8 mouse cellular contexts compared by ENCODE assay signal in the genomic region with DNA sequence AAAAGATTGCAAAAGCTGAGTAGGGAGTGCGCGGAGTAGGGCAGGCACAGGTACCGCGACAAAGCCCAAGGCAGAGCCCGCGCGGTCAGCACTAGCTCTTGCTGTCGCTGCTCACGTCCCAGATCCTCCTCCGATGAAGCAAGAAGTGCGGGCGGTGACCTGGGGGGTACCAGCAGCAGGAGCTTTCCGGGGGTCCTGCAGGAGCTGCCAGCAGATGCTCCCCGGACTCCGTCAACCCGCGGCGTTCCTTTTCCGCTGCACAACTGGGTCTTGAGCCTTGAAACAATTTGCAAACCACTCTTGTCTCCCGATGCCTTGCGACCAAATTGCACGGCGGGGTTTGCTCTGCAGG. TPM values are rescaled to one million over a fixed set of nuclear protein-coding genes. Genes with fewer than 3 reads are reported as not detected.
DNase-seq lines count a peak whose midpoint lies in the region; ATAC-seq and TF ChIP-seq lines count a peak whose summit lies in the region.

No protein-coding gene starts in this region.

- TF ChIP-seq POLR2A in CH12.LX (IDR thresholded peaks at IDR 0.05; ENCODE audit: low read depth, low read length): no peak

- in situ Hi-C loops in CH12.LX (cut with MboI; ENCODE audit: low pct_ligation_motif_present, low pct_unique_long_range_greater_than_20kb, low sequenced_read_pairs): loop anchor here (5.0 to 10.0 kb wide), 5 partner anchors 191 to 716 kb away; no protein-coding TSS in a partner anchor

- H3K4me2 ChIP-seq in CH12.LX (ENCODE audit: insufficient read depth, low read depth, poor library complexity, severe bottlenecking): peak overlapping the region; percentile 76
- H3K4me2 ChIP-seq in embryonic facial prominence, embryonic 15.5 days (replicated peaks): peak overlapping the region; percentile 77
- H3K4me2 ChIP-seq in liver, embryonic 14.5 days (ENCODE audit: low read depth): peak overlapping the region; percentile 81
- H3K4me2 ChIP-seq in neural tube, embryonic 15.5 days: peak overlapping the region; percentile 67

- H3K36me3 ChIP-seq in CH12.LX (replicated peaks in 1 of 2; ENCODE audit: control insufficient read depth in 1 of 2, insufficient read depth in 1 of 2, low read length in 1 of 2): no peaks in the 10 kb centered on the region
- no peaks in the 10 kb centered on the region for H3K36me3 ChIP-seq in embryonic facial prominence, embryonic 15.5 days
- no peaks in the 10 kb centered on the region for H3K36me3 ChIP-seq in hindbrain, embryonic 10.5 days
- H3K36me3 ChIP-seq in liver, embryonic 14.5 days (replicated peaks; ENCODE audit: control insufficient read depth, insufficient read depth, low read depth): no peaks in the 10 kb centered on the region
- H3K36me3 ChIP-seq in neural tube, embryonic 15.5 days: no peaks in the 10 kb centered on the region

- no peaks in the 10 kb centered on the region for H3K27me3 ChIP-seq in CH12.LX (replicated peaks)
- no peaks in the 10 kb centered on the region for H3K27me3 ChIP-seq in embryonic facial prominence, embryonic 15.5 days
- H3K27me3 ChIP-seq in hindbrain, embryonic 10.5 days (ENCODE audit: insufficient read depth, poor library complexity, severe bottlenecking): no peaks in the 10 kb centered on the region
- H3K27me3 ChIP-seq in liver, embryonic 14.5 days (ENCODE audit: control insufficient read depth, insufficient read depth, low read length): peaks cover 31% of the 10 kb centered on the region
- H3K27me3 ChIP-seq in neural tube, embryonic 15.5 days (replicated peaks): no peaks in the 10 kb centered on the region

- peak overlapping the region; percentile 70 for H3K27ac ChIP-seq in CH12.LX (ENCODE audit: insufficient read depth, low read depth)
- peak overlapping the region; percentile 97 for H3K27ac ChIP-seq in embryonic facial prominence, embryonic 15.5 days (replicated peaks)
- peak overlapping the region; percentile 97 for H3K27ac ChIP-seq in hindbrain, embryonic 10.5 days
- no peak overlapping the region for H3K27ac ChIP-seq in liver, embryonic 14.5 days
- peak overlapping the region; percentile 97 for H3K27ac ChIP-seq in neural tube, embryonic 15.5 days (replicated peaks)

- H3K79me2 ChIP-seq in CH12.LX (replicated peaks; ENCODE audit: control insufficient read depth, extremely low read depth, insufficient read depth, poor library complexity, severe bottlenecking): peaks cover 4% of the 10 kb centered on the region; the same call in 1 of the 2 replicates

- H3K4me1 ChIP-seq in CH12.LX (ENCODE audit: control insufficient read depth in 1 of 2, insufficient read depth in 2 of 2): peaks cover 17 to 42% of the 10 kb centered on the region in 2 experiments
- H3K4me1 ChIP-seq in embryonic facial prominence, embryonic 15.5 days: peaks cover 20% of the 10 kb centered on the region
- H3K4me1 ChIP-seq in hindbrain, embryonic 10.5 days (replicated peaks): peaks cover 35% of the 10 kb centered on the region
- peaks cover 0 to 8% of the 10 kb centered on the region in 2 experiments; a peak in 1 of 4 replicates for H3K4me1 ChIP-seq in liver, embryonic 14.5 days (replicated peaks; ENCODE audit: control insufficient read depth in 2 of 2, insufficient read depth in 2 of 2, low read length in 1 of 2)
- H3K4me1 ChIP-seq in neural tube, embryonic 15.5 days: peaks cover 15% of the 10 kb centered on the region

- DNase-seq in cerebellum, postnatal 36 days: peak; percentile 16 to 25
- no peak for DNase-seq in cerebellum, adult 9-10 months
- DNase-seq in CH12.LX (ENCODE audit: extremely low read depth): no peak
- DNase-seq in hindbrain, embryonic 10.5 days (ENCODE audit: low spot score): peak; percentile 74
- no peak for DNase-seq in liver, embryonic 14.5 days (ENCODE audit: low read depth in 3 of 3, low spot score in 3 of 3)
- DNase-seq in thymus, postnatal 36 days: peak; percentile 76 to 80

- TF ChIP-seq CTCF in CH12.LX (conservative IDR thresholded peaks at IDR 0.05 in 1 of 2, IDR thresholded peaks at IDR 0.05 in 1 of 2; ENCODE audit: low read depth in 2 of 2, low read length in 2 of 2): no peak
- no peak for TF ChIP-seq CTCF in liver, embryonic 14.5 days (IDR thresholded peaks at IDR 0.05; ENCODE audit: low read depth)

- peak overlapping the region; percentile 67 to 81 (median 74) for H3K4me3 ChIP-seq in CH12.LX (replicated peaks in 1 of 3; ENCODE audit: low read depth in 2 of 3, low read length in 2 of 3, poor library complexity in 1 of 3)
- peak overlapping the region; percentile 84 for H3K4me3 ChIP-seq in embryonic facial prominence, embryonic 15.5 days (replicated peaks)
- H3K4me3 ChIP-seq in hindbrain, embryonic 10.5 days: peak overlapping the region; percentile 82
- H3K4me3 ChIP-seq in liver, embryonic 14.5 days (ENCODE audit: insufficient read depth in 1 of 2, low read depth in 2 of 2, low read length in 2 of 2): peak overlapping the region; percentile 57 to 66
- peak overlapping the region; percentile 87 for H3K4me3 ChIP-seq in neural tube, embryonic 15.5 days (replicated peaks)

- no peak for TF ChIP-seq EP300 in CH12.LX (IDR thresholded peaks at IDR 0.05; ENCODE audit: low read length)
- TF ChIP-seq EP300 in liver, embryonic 14.5 days (IDR thresholded peaks at IDR 0.05; ENCODE audit: low read depth): no peak

- dilution Hi-C loops in CH12.LX (cut with MboI; ENCODE audit: extremely low pct_ligation_motif_present, extremely low pct_unique_long_range_greater_than_20kb, low sequenced_read_pairs): no loop called here

- ATAC-seq in embryonic facial prominence, embryonic 15.5 days (ENCODE audit: insufficient number of reproducible peaks, low FRiP score, low TSS enrichment, low read depth): peak; percentile 3; the same call in 1 of the 2 replicates
- peak; percentile 20; the same call in 1 of the 2 replicates for ATAC-seq in liver, embryonic 14.5 days (ENCODE audit: insufficient read depth)
- ATAC-seq in neural tube, embryonic 15.5 days (ENCODE audit: low FRiP score): peak; percentile 46

- no peaks in the 10 kb centered on the region for H3K9me3 ChIP-seq in CH12.LX (replicated peaks; ENCODE audit: low read length)
- H3K9me3 ChIP-seq in embryonic facial prominence, embryonic 15.5 days (replicated peaks): no peaks in the 10 kb centered on the region
- no peaks in the 10 kb centered on the region for H3K9me3 ChIP-seq in hindbrain, embryonic 10.5 days
- no peaks in the 10 kb centered on the region for H3K9me3 ChIP-seq in liver, embryonic 14.5 days (ENCODE audit: control insufficient read depth, low read length)
- no peaks in the 10 kb centered on the region for H3K9me3 ChIP-seq in neural tube, embryonic 15.5 days (replicated peaks)

- WGBS in embryonic facial prominence, embryonic 15.5 days: under 1% methylated on average over 23 of the region's 23 CpGs
- under 1% methylated on average over 23 of the region's 23 CpGs for WGBS in hindbrain, embryonic 10.5 days
- WGBS in liver, embryonic 14.5 days (ENCODE audit: insufficient replicate concordance): 2% methylated on average over 23 of the region's 23 CpGs
- WGBS in neural tube, embryonic 15.5 days: under 1% methylated on average over 23 of the region's 23 CpGs

- peak overlapping the region; percentile 65 for H3K9ac ChIP-seq in CH12.LX (ENCODE audit: insufficient read depth, low read depth)
- H3K9ac ChIP-seq in embryonic facial prominence, embryonic 15.5 days: peak overlapping the region; percentile 81
- peak overlapping the region; percentile 10; the same call in 1 of the 2 replicates for H3K9ac ChIP-seq in liver, embryonic 14.5 days (replicated peaks)
- H3K9ac ChIP-seq in neural tube, embryonic 15.5 days (replicated peaks): peak overlapping the region; percentile 100

- TF ChIP-seq RAD21 in CH12.LX (IDR thresholded peaks at IDR 0.05; ENCODE audit: low read depth, low read length): no peak

TF ChIP-seq in CH12.LX, 34 proteins besides CTCF, POLR2A, EP300 and RAD21:
- TF ChIP-seq BHLHE40 (IDR thresholded peaks at IDR 0.05; ENCODE audit: low read depth, low read length): no peak
- TF ChIP-seq GABPA (IDR thresholded peaks at IDR 0.05; ENCODE audit: insufficient replicate concordance, low read depth, low read length): no peak
- TF ChIP-seq CHD2 (IDR thresholded peaks at IDR 0.05; ENCODE audit: low read length): no peak
- TF ChIP-seq JUND (conservative IDR thresholded peaks at IDR 0.05; ENCODE audit: low read depth, low read length): no peak
- no peak for TF ChIP-seq ELF1 (IDR thresholded peaks at IDR 0.05; ENCODE audit: low read depth, low read length)
- TF ChIP-seq PAX5 (IDR thresholded peaks at IDR 0.05; ENCODE audit: low read length): no peak
- no peak for TF ChIP-seq TCF12 (IDR thresholded peaks at IDR 0.05; ENCODE audit: low read depth, low read length)
- no peak for TF ChIP-seq POLR2AphosphoS2 (IDR thresholded peaks at IDR 0.05; ENCODE audit: low read depth, low read length)
- no peak for TF ChIP-seq SMC3 (IDR thresholded peaks at IDR 0.05; ENCODE audit: low read depth, low read length)
- TF ChIP-seq CHD1 (IDR thresholded peaks at IDR 0.05; ENCODE audit: low read depth, low read length): no peak; the same call in 1 of the 2 replicates
- no peak for TF ChIP-seq ZNF384 (IDR thresholded peaks at IDR 0.05; ENCODE audit: low read depth, low read length)
- no peak for TF ChIP-seq MAX (IDR thresholded peaks at IDR 0.05; ENCODE audit: low read length)
- TF ChIP-seq TBP (conservative IDR thresholded peaks at IDR 0.05; ENCODE audit: low read depth, low read length): no peak
- TF ChIP-seq ETS1 (conservative IDR thresholded peaks at IDR 0.05; ENCODE audit: low read depth, low read length): no peak
- no peak for TF ChIP-seq MYC (IDR thresholded peaks at IDR 0.05; ENCODE audit: low read depth, low read length)
- no peak for TF ChIP-seq ZKSCAN1 (IDR thresholded peaks at IDR 0.05; ENCODE audit: borderline replicate concordance, low read depth, low read length)
- no peak for TF ChIP-seq IRF4 (IDR thresholded peaks at IDR 0.05; ENCODE audit: low read depth, low read length)

RNA-seq across cellular contexts. Expression of gene Trib2, which starts 0.5 kb away (rescaled TPM):
- total RNA-seq in CH12.LX (2012; rRNA removed): 5.1 and 8.1 TPM in 2 replicates
- 13.4 and 13.5 TPM in 2 replicates for total RNA-seq in CH12.LX (2014; rRNA removed)
- polyA plus RNA-seq in CH12.LX (2012; ENCODE audit: insufficient read length, low read depth): 10.3 and 10.6 TPM in 2 replicates
- polyA plus RNA-seq in embryonic facial prominence, embryonic 15.5 days (2015; fragmentation: Nextera tagmentation; extraction: Ambion mirVana): 50.4 and 50.6 TPM in 2 replicates
- polyA plus RNA-seq in hindbrain, embryonic 10.5 days (2016; fragmentation: Nextera tagmentation; extraction: Ambion mirVana): 41.6 and 56.9 TPM in 2 replicates
- 1.3 and 1.4 TPM in 2 replicates for polyA plus RNA-seq in liver, embryonic 14.5 days (2012; rRNA removed)
- 2.1 TPM in 2 replicates for polyA plus RNA-seq in liver, embryonic 14.5 days (2014; fragmentation: Nextera tagmentation; extraction: Ambion mirVana)
- polyA plus RNA-seq in neural tube, embryonic 15.5 days (2015; fragmentation: Nextera tagmentation; extraction: Ambion mirVana): 119 and 134 TPM in 2 replicates

Comparison
In these comparisons a context has a peak if more than half of its experiments do, and no peak if none do; other contexts are left out.
1. DNase-seq: peak in cerebellum, postnatal 36 days (2 of 2), hindbrain, embryonic 10.5 days (single experiment) and thymus, postnatal 36 days (2 of 2); none in cerebellum, adult 9-10 months (single experiment), CH12.LX (single experiment) and liver, embryonic 14.5 days (0 of 3).
2. H3K9ac ChIP-seq: peak in every context shown above with its lines; median percentile 100 in neural tube, embryonic 15.5 days; 81 in embryonic facial prominence, embryonic 15.5 days; 65 in CH12.LX; 10 in liver, embryonic 14.5 days.
3. Peak in every context shown above with its lines, with median percentiles within 50 percentile points of each other: H3K4me2 ChIP-seq, H3K4me3 ChIP-seq and ATAC-seq.